Mouse (Mus musculus): Measurements from ENCODE around the gene Wdr81. TPM values are rescaled to one million over a fixed set of nuclear protein-coding genes. Genes with fewer than 3 reads are reported as not detected.
"Not testable (repeated sequence)": the region's sequence is repeated elsewhere in the genome, so short reads cannot be mapped to it uniquely, and the experiment has no call there.

The Wdr81 gene
- polyA plus RNA-seq, 1 experiment from 2014 or later: 3.1 TPM

GRCm38 (mm10) chr11:75456440-75456871 lies 1.9 kb upstream of the Wdr81 start:
- Histone ChIP-seq H3K4me2 (replicated peaks; ENCODE audit: low read depth, low read length) (no peak overlapping the region), H3K4me1 (replicated peaks; ENCODE audit: control insufficient read depth, insufficient read depth, low read length) (peaks cover 6% of the 10 kb centered on the region), H3K4me3 (ENCODE audit: low read depth, low read length) (no peak overlapping the region), H3K9me3 (ENCODE audit: control insufficient read depth, low read length) (no peaks in the 10 kb centered on the region), H3K36me3 (ENCODE audit: control insufficient read depth, insufficient read depth, low read length) (no peaks in the 10 kb centered on the region), H3K27ac (ENCODE audit: low read depth, low read length) (no peak overlapping the region), H3K27me3 (ENCODE audit: control insufficient read depth, insufficient read depth, low read length) (no peaks in the 10 kb centered on the region), H3K9ac (ENCODE audit: low read depth, low read length) (no peak overlapping the region)
- DNase-seq (ENCODE audit: low spot score) (no peak), ATAC-seq (ENCODE audit: low FRiP score) (no peak)
- 84% methylated on average over 7 of the region's 7 CpGs for WGBS

GRCm38 (mm10) chr11:75455971-75456370 lies 1.5 kb upstream of the Wdr81 start:
- DNase-seq (ENCODE audit: low spot score); H3K4me2 ChIP-seq (replicated peaks; ENCODE audit: low read depth, low read length); H3K27ac ChIP-seq (ENCODE audit: low read depth, low read length); H3K4me3 ChIP-seq (ENCODE audit: low read depth, low read length); H3K27me3 ChIP-seq (ENCODE audit: control insufficient read depth, insufficient read depth, low read length); H3K4me1 ChIP-seq (replicated peaks; ENCODE audit: control insufficient read depth, insufficient read depth, low read length); H3K9ac ChIP-seq (ENCODE audit: low read depth, low read length); H3K36me3 ChIP-seq (ENCODE audit: control insufficient read depth, insufficient read depth, low read length); H3K9me3 ChIP-seq (ENCODE audit: control insufficient read depth, low read length); ATAC-seq (ENCODE audit: low FRiP score): not testable (repeated sequence)
- WGBS: 86% methylated on average over 2 of the region's 2 CpGs

GRCm38 (mm10) chr11:75455041-75455736 lies 672 bp upstream of the Wdr81 start:
- H3K4me3 ChIP-seq (ENCODE audit: low read depth, low read length): peak overlapping the region; percentile 50
- DNase-seq (ENCODE audit: low spot score): no peak
- H3K27me3 ChIP-seq (ENCODE audit: control insufficient read depth, insufficient read depth, low read length): no peaks in the 10 kb centered on the region
- WGBS: 78% methylated on average over 10 of the region's 10 CpGs
- H3K9me3 ChIP-seq (ENCODE audit: control insufficient read depth, low read length): no peaks in the 10 kb centered on the region
- peaks cover 6% of the 10 kb centered on the region for H3K4me1 ChIP-seq (replicated peaks; ENCODE audit: control insufficient read depth, insufficient read depth, low read length)
- peak overlapping the region; percentile 97 for H3K4me2 ChIP-seq (replicated peaks; ENCODE audit: low read depth, low read length)
- ATAC-seq (ENCODE audit: low FRiP score): no peak
- peak overlapping the region; percentile 14; the same call in 1 of the 2 replicates for H3K27ac ChIP-seq (ENCODE audit: low read depth, low read length)
- H3K36me3 ChIP-seq (ENCODE audit: control insufficient read depth, insufficient read depth, low read length): no peaks in the 10 kb centered on the region
- H3K9ac ChIP-seq (ENCODE audit: low read depth, low read length): peak overlapping the region; percentile 59; the same call in 1 of the 2 replicates

GRCm38 (mm10) chr11:75452812-75453557 lies 1.5 kb downstream of the Wdr81 start:
- Histone ChIP-seq H3K27me3 (ENCODE audit: control insufficient read depth, insufficient read depth, low read length) (no peaks in the 10 kb centered on the region), H3K4me2 (replicated peaks; ENCODE audit: low read depth, low read length) (no peak overlapping the region), H3K9ac (ENCODE audit: low read depth, low read length) (no peak overlapping the region), H3K27ac (ENCODE audit: low read depth, low read length) (no peak overlapping the region), H3K4me3 (ENCODE audit: low read depth, low read length) (no peak overlapping the region), H3K36me3 (ENCODE audit: control insufficient read depth, insufficient read depth, low read length) (no peaks in the 10 kb centered on the region), H3K9me3 (ENCODE audit: control insufficient read depth, low read length) (no peaks in the 10 kb centered on the region), H3K4me1 (replicated peaks; ENCODE audit: control insufficient read depth, insufficient read depth, low read length) (peaks cover 4% of the 10 kb centered on the region; the same call in 1 of the 2 replicates)
- no peak for ATAC-seq (ENCODE audit: low FRiP score)
- WGBS: 92% methylated on average over 31 of the region's 31 CpGs
- no peak for DNase-seq (ENCODE audit: low spot score)

GRCm38 (mm10) chr11:75452081-75452480 lies 2.4 kb downstream of the Wdr81 start:
- DNase-seq (ENCODE audit: low spot score) (no peak), ATAC-seq (ENCODE audit: low FRiP score) (no peak)
- no peaks in the 10 kb centered on the region for H3K27me3 ChIP-seq (ENCODE audit: control insufficient read depth, insufficient read depth, low read length)
- peaks cover 4% of the 10 kb centered on the region; the same call in 1 of the 2 replicates for H3K4me1 ChIP-seq (replicated peaks; ENCODE audit: control insufficient read depth, insufficient read depth, low read length)
- H3K36me3 ChIP-seq (ENCODE audit: control insufficient read depth, insufficient read depth, low read length): 0 out of 2 replicates have a peak, but pooled peaks cover 2% of the 10 kb centered on the region
- H3K4me3 ChIP-seq (ENCODE audit: low read depth, low read length): no peak overlapping the region
- no peak overlapping the region for H3K27ac ChIP-seq (ENCODE audit: low read depth, low read length)
- H3K9me3 ChIP-seq (ENCODE audit: control insufficient read depth, low read length): no peaks in the 10 kb centered on the region
- H3K9ac ChIP-seq (ENCODE audit: low read depth, low read length): no peak overlapping the region
- 89% methylated on average over 8 of the region's 8 CpGs for WGBS
- no peak overlapping the region for H3K4me2 ChIP-seq (replicated peaks; ENCODE audit: low read depth, low read length)

GRCm38 (mm10) chr11:75450936-75451335 lies 3.6 kb downstream of the Wdr81 start:
- no peaks in the 10 kb centered on the region for H3K27me3 ChIP-seq (ENCODE audit: control insufficient read depth, insufficient read depth, low read length)
- no peak overlapping the region for H3K27ac ChIP-seq (ENCODE audit: low read depth, low read length)
- WGBS: 87% methylated on average over 15 of the region's 15 CpGs
- ATAC-seq (ENCODE audit: low FRiP score) (no peak), DNase-seq (ENCODE audit: low spot score) (no peak)
- H3K9me3 ChIP-seq (ENCODE audit: control insufficient read depth, low read length): no peaks in the 10 kb centered on the region
- H3K9ac ChIP-seq (ENCODE audit: low read depth, low read length): no peak overlapping the region
- no peak overlapping the region for H3K4me3 ChIP-seq (ENCODE audit: low read depth, low read length)
- no peak overlapping the region for H3K4me2 ChIP-seq (replicated peaks; ENCODE audit: low read depth, low read length)
- H3K36me3 ChIP-seq (ENCODE audit: control insufficient read depth, insufficient read depth, low read length): 0 out of 2 replicates have a peak, but pooled peaks cover 2% of the 10 kb centered on the region
- H3K4me1 ChIP-seq (replicated peaks; ENCODE audit: control insufficient read depth, insufficient read depth, low read length): peaks cover 4% of the 10 kb centered on the region; the same call in 1 of the 2 replicates

- DNase-seq (ENCODE audit: low spot score) (no peak), ATAC-seq (ENCODE audit: low FRiP score) (no peak)
- WGBS: 89% methylated on average over 8 of the region's 8 CpGs
- Histone ChIP-seq H3K27me3 (ENCODE audit: control insufficient read depth, insufficient read depth, low read length) (no peaks in the 10 kb centered on the region), H3K4me3 (ENCODE audit: low read depth, low read length) (no peak overlapping the region), H3K4me1 (replicated peaks; ENCODE audit: control insufficient read depth, insufficient read depth, low read length) (peaks cover 4% of the 10 kb centered on the region; the same call in 1 of the 2 replicates), H3K9ac (ENCODE audit: low read depth, low read length) (no peak overlapping the region), H3K36me3 (ENCODE audit: control insufficient read depth, insufficient read depth, low read length) (0 out of 2 replicates have a peak, but pooled peaks cover 2% of the 10 kb centered on the region), H3K27ac (ENCODE audit: low read depth, low read length) (no peak overlapping the region), H3K9me3 (ENCODE audit: control insufficient read depth, low read length) (no peaks in the 10 kb centered on the region), H3K4me2 (replicated peaks; ENCODE audit: low read depth, low read length) (no peak overlapping the region)
Measured at GRCm38 (mm10) chr11:75450304-75450908, 4.1 kb downstream of the Wdr81 start.

GRCm38 (mm10) chr11:75449695-75450094 lies 4.8 kb downstream of the Wdr81 start:
- WGBS: 90% methylated on average over 7 of the region's 7 CpGs
- ATAC-seq (ENCODE audit: low FRiP score): no peak
- no peak overlapping the region for H3K4me3 ChIP-seq (ENCODE audit: low read depth, low read length)
- 0 out of 2 replicates have a peak, but pooled peaks cover 2% of the 10 kb centered on the region for H3K36me3 ChIP-seq (ENCODE audit: control insufficient read depth, insufficient read depth, low read length)
- no peak overlapping the region for H3K4me2 ChIP-seq (replicated peaks; ENCODE audit: low read depth, low read length)
- no peak overlapping the region for H3K9ac ChIP-seq (ENCODE audit: low read depth, low read length)
- H3K27ac ChIP-seq (ENCODE audit: low read depth, low read length): no peak overlapping the region
- no peaks in the 10 kb centered on the region for H3K9me3 ChIP-seq (ENCODE audit: control insufficient read depth, low read length)
- no peak for DNase-seq (ENCODE audit: low spot score)
- peaks cover 4% of the 10 kb centered on the region; the same call in 1 of the 2 replicates for H3K4me1 ChIP-seq (replicated peaks; ENCODE audit: control insufficient read depth, insufficient read depth, low read length)
- H3K27me3 ChIP-seq (ENCODE audit: control insufficient read depth, insufficient read depth, low read length): no peaks in the 10 kb centered on the region
